In genomic region chrX:53025471-53026223, GRCm38 (mm10) we compare ENCODE assay signal across 16 mouse cellular contexts. TPM values are rescaled to one million over a fixed set of nuclear protein-coding genes. Genes with fewer than 3 reads are reported as not detected.
A peak's percentile ranks its signal among the peaks of the same experiment; 100 is the strongest.
DNase-seq lines count a peak whose midpoint lies in the region; ATAC-seq and TF ChIP-seq lines count a peak whose summit lies in the region.
"Had no signal": no experiment of that assay in that cellular context is flagged by ENCODE, and none has a peak within 500 bp of the region (broad histone marks: within the 10 kb centered on the region; RNA-seq: fewer than 3 reads in every experiment).

No protein-coding gene starts in this region.

- no peak overlapping the region for H3K4me2 ChIP-seq in lung, embryonic 15.5 days
- no peak overlapping the region for H3K4me2 ChIP-seq in intestine, embryonic 15.5 days (replicated peaks)
- H3K4me2 ChIP-seq: embryonic facial prominence, embryonic 13.5 days; forebrain, embryonic 12.5 days; hindbrain, embryonic 12.5 days had no signal

- H3K27me3 ChIP-seq in kidney, adult 2 months (replicated peaks; ENCODE audit: control insufficient read depth, insufficient read depth, low read length) = no peaks in the 10 kb centered on the region
- no peaks in the 10 kb centered on the region for H3K27me3 ChIP-seq in lung, embryonic 15.5 days
- no peaks in the 10 kb centered on the region for H3K27me3 ChIP-seq in intestine, embryonic 15.5 days (replicated peaks)
- H3K27me3 ChIP-seq: embryonic facial prominence, embryonic 13.5 days; forebrain, embryonic 12.5 days; hindbrain, embryonic 12.5 days had no signal

- TF ChIP-seq POLR2A in kidney, adult 2 months (IDR thresholded peaks at IDR 0.05; ENCODE audit: low read depth, low read length) = no peak

- WGBS in kidney, adult 2 months = 31% methylated on average over 11 of the region's 11 CpGs
- 44% methylated on average over 11 of the region's 11 CpGs for WGBS in lung, embryonic 15.5 days
- 55% methylated on average over 11 of the region's 11 CpGs for WGBS in intestine, embryonic 15.5 days

- H3K4me3 ChIP-seq in kidney, adult 2 months (ENCODE audit: insufficient read depth, low read depth, low read length) = no peak overlapping the region
- H3K4me3 ChIP-seq in lung, embryonic 15.5 days = no peak overlapping the region
- H3K4me3 ChIP-seq in intestine, embryonic 15.5 days (replicated peaks) = no peak overlapping the region
- H3K4me3 ChIP-seq: embryonic facial prominence, embryonic 13.5 days; forebrain, embryonic 12.5 days; hindbrain, embryonic 12.5 days had no signal

- DNase-seq in embryo, embryonic 11 days = peak; percentile 22
- no peak for DNase-seq in embryo, embryonic 10.5 days (ENCODE audit: low spot score)
- peak; percentile 10 for DNase-seq in kidney, adult 2 months
- no peak for DNase-seq in kidney, adult 9 months
- no peak for DNase-seq in lung, postnatal 25 days (ENCODE audit: low spot score)
- DNase-seq in urinary bladder, postnatal 14 days (ENCODE audit: low spot score) = no peak
- DNase-seq: adrenal gland, adult 8-10 months; cerebellum, adult 9-11 months; liver; retina, postnatal 1 day; thymus, postnatal 4 days had no signal

- 0 out of 2 replicates have a peak, but pooled peaks have one; percentile 57 for ATAC-seq in lung, embryonic 15.5 days (ENCODE audit: borderline replicate concordance, extremely low read depth, low FRiP score, low TSS enrichment)
- ATAC-seq in intestine, embryonic 15.5 days = peak; percentile 68; the same call in 1 of the 2 replicates

- H3K36me3 ChIP-seq in kidney, adult 2 months (ENCODE audit: control insufficient read depth, insufficient read depth, low read length) = no peaks in the 10 kb centered on the region
- no peaks in the 10 kb centered on the region for H3K36me3 ChIP-seq in lung, embryonic 15.5 days
- no peaks in the 10 kb centered on the region for H3K36me3 ChIP-seq in intestine, embryonic 15.5 days
- H3K36me3 ChIP-seq: embryonic facial prominence, embryonic 13.5 days; forebrain, embryonic 12.5 days; hindbrain, embryonic 12.5 days had no signal

- no peak overlapping the region for H3K27ac ChIP-seq in kidney, adult 2 months (ENCODE audit: insufficient read depth, low read depth, low read length)
- no peak overlapping the region for H3K27ac ChIP-seq in lung, embryonic 15.5 days
- no peak overlapping the region for H3K27ac ChIP-seq in intestine, embryonic 15.5 days
- H3K27ac ChIP-seq: embryonic facial prominence, embryonic 13.5 days; forebrain, embryonic 12.5 days; hindbrain, embryonic 12.5 days had no signal

- H3K9me3 ChIP-seq in lung, embryonic 15.5 days = no peaks in the 10 kb centered on the region
- no peaks in the 10 kb centered on the region for H3K9me3 ChIP-seq in intestine, embryonic 15.5 days
- H3K9me3 ChIP-seq: embryonic facial prominence, embryonic 13.5 days; forebrain, embryonic 12.5 days; hindbrain, embryonic 12.5 days had no signal

- TF ChIP-seq CTCF in kidney, adult 2 months (conservative IDR thresholded peaks at IDR 0.05; ENCODE audit: insufficient read depth, insufficient read length, low read depth, low read length) = no peak

- H3K4me1 ChIP-seq in kidney, adult 2 months (ENCODE audit: control insufficient read depth, insufficient read depth, low read length) = no peaks in the 10 kb centered on the region
- no peaks in the 10 kb centered on the region for H3K4me1 ChIP-seq in lung, embryonic 15.5 days
- no peaks in the 10 kb centered on the region for H3K4me1 ChIP-seq in intestine, embryonic 15.5 days (replicated peaks)
- H3K4me1 ChIP-seq: embryonic facial prominence, embryonic 13.5 days; forebrain, embryonic 12.5 days; hindbrain, embryonic 12.5 days had no signal

- H3K9ac ChIP-seq in lung, embryonic 15.5 days = no peak overlapping the region
- H3K9ac ChIP-seq in intestine, embryonic 15.5 days = no peak overlapping the region
- H3K9ac ChIP-seq: embryonic facial prominence, embryonic 13.5 days; forebrain, embryonic 12.5 days; hindbrain, embryonic 12.5 days had no signal

RNA-seq across cellular contexts. Expression of gene Hprt, which starts 37.7 kb away (rescaled TPM):
- polyA plus RNA-seq in kidney, adult 2 months (2012; rRNA removed) = 15.9 and 28.9 TPM in 2 replicates
- 174 and 176 TPM in 2 replicates for polyA plus RNA-seq in lung, embryonic 15.5 days (2015; fragmentation: Nextera tagmentation; extraction: Ambion mirVana)
- 258 and 283 TPM in 2 replicates for polyA plus RNA-seq in intestine, embryonic 15.5 days (2015; fragmentation: Nextera tagmentation; extraction: Ambion mirVana)

Comparison
In these comparisons a context has a peak if more than half of its experiments do, and no peak if none do; other contexts are left out.
1. DNase-seq: peak in embryo, embryonic 11 days (single experiment) and kidney, adult 2 months (single experiment); none in embryo, embryonic 10.5 days (single experiment), kidney, adult 9 months (single experiment), lung, postnatal 25 days (single experiment) and urinary bladder, postnatal 14 days (single experiment).